Mouse (Mus musculus) thymus, adult 2 months (tissue): ENCODE data around the gene Tbc1d2.

Experiments
- CTCF ChIP-seq: fragments of 200-500 bp; IDR thresholded peaks from 2 replicates; pipeline ENCODE4 v1.5.1; 2012; ENCODE audit warnings: mild to moderate bottlenecking, control low read depth, low read length, moderate library complexity, borderline replicate concordance; ENCODE audit not compliant: control insufficient read depth, poor library complexity, insufficient read depth; ENCODE audit errors: extremely low read depth
- POLR2A ChIP-seq: fragments of 200-500 bp; IDR thresholded peaks from 2 replicates; pipeline ENCODE4 v1.6.1; 2012; ENCODE audit warnings: mild to moderate bottlenecking, low read length, control low read depth, moderate library complexity; ENCODE audit not compliant: control insufficient read depth, poor library complexity, insufficient read depth; ENCODE audit errors: extremely low read depth

- TF ChIP-seq POLR2A (no peak), CTCF (no peak)
Observed at GRCm38 (mm10) chr4:46658946-46659345, 8.9 kb upstream of the Tbc1d2 start.
